Mouse (Mus musculus) MEL (cell line): ENCODE data around the gene Asb16. TPM values are rescaled to one million over a fixed set of nuclear protein-coding genes. Genes with fewer than 3 reads are reported as not detected.
A peak's percentile ranks its signal among the peaks of the same experiment; 100 is the strongest.

Experiments used
- DNase-seq: peaks from one replicate; pipeline ENCODE4 v3.0.0; 2011; ENCODE audit warnings: low read depth, low spot score
- H3K27ac ChIP-seq: 2 replicates; pipeline ENCODE4 v1.5.1; 2012; ENCODE audit warnings: low read depth, mild to moderate bottlenecking, control low read depth, low read length, moderate library complexity; ENCODE audit not compliant: control insufficient read depth
- H3K27me3 ChIP-seq, 2 experiments: fragments of 150-350 bp in 1 of 2; sonication (generic) in 1 of 2; 2 replicates each; pipeline ENCODE4 v1.6.1; 2012; ENCODE audit warnings: low read length in 2 of 2, mild to moderate bottlenecking in 2 of 2, improper control_type of control experiment in 1 of 2, moderate library complexity in 1 of 2; ENCODE audit not compliant: insufficient read depth in 2 of 2, control insufficient read depth in 1 of 2
- H3K36me3 ChIP-seq, 2 experiments: 2 replicates each; pipeline ENCODE4 v1.6.1; 2012 to 2014; ENCODE audit warnings: low read length in 2 of 2, improper control_type of control experiment in 1 of 2, inconsistent platforms in 1 of 2, mild to moderate bottlenecking in 1 of 2; ENCODE audit not compliant: insufficient read depth in 2 of 2, control insufficient read depth in 1 of 2
- H3K4me1 ChIP-seq, 2 experiments: fragments of 150-350 bp in 1 of 2; sonication (generic) in 1 of 2; 2 replicates each; pipeline ENCODE4 v1.6.1; 2012; ENCODE audit warnings: low read length in 2 of 2, improper control_type of control experiment in 1 of 2, mild to moderate bottlenecking in 1 of 2; ENCODE audit not compliant: insufficient read depth in 2 of 2, control insufficient read depth in 1 of 2
- H3K4me3 ChIP-seq, 2 experiments: fragments of 150-350 bp in 1 of 2; sonication (generic) in 1 of 2; 2 replicates each; pipeline ENCODE4 v1.5.1; 2012; ENCODE audit warnings: low read depth in 2 of 2, low read length in 2 of 2, mild to moderate bottlenecking in 2 of 2, moderate library complexity in 2 of 2, control low read depth in 1 of 2, improper control_type of control experiment in 1 of 2; ENCODE audit not compliant: control insufficient read depth in 1 of 2, insufficient read depth in 1 of 2
- H3K79me2 ChIP-seq: 2 replicates; pipeline ENCODE4 v1.6.1; 2012; ENCODE audit warnings: mild to moderate bottlenecking, low read length, moderate library complexity; ENCODE audit not compliant: control insufficient read depth, poor library complexity, insufficient read depth
- H3K9ac ChIP-seq: 2 replicates; pipeline ENCODE4 v1.6.1; 2012; ENCODE audit warnings: low read depth, mild to moderate bottlenecking, control low read depth, low read length, moderate library complexity; ENCODE audit not compliant: control insufficient read depth, poor library complexity, severe bottlenecking
- H3K9me3 ChIP-seq: fragments of 150-350 bp; sonication (generic); replicated peaks from 2 replicates; pipeline ENCODE4 v1.6.1; 2012; ENCODE audit warnings: mild to moderate bottlenecking, low read length, improper control_type of control experiment, moderate library complexity; ENCODE audit not compliant: insufficient read depth
- BHLHE40 ChIP-seq: IDR thresholded peaks from 2 replicates; pipeline ENCODE4 v1.6.1; 2012; ENCODE audit warnings: low read depth, mild to moderate bottlenecking, inconsistent platforms, low read length, improper control_type of control experiment, borderline replicate concordance
- CTCF ChIP-seq, 3 experiments: IDR thresholded peaks in 2 of 3; conservative IDR thresholded peaks in 1 of 3; 2 replicates each; pipeline ENCODE4 v1.5.1; 2011 to 2012; ENCODE audit warnings: low read length in 3 of 3, low read depth in 2 of 3, mild to moderate bottlenecking in 2 of 3, improper control_type of control experiment in 1 of 3, inconsistent platforms in 1 of 3, mixed read lengths in 1 of 3, moderate library complexity in 1 of 3; ENCODE audit not compliant: control insufficient read depth in 1 of 3, insufficient read depth in 1 of 3, poor library complexity in 1 of 3, severe bottlenecking in 1 of 3
- ELF1 ChIP-seq: IDR thresholded peaks from 2 replicates; pipeline ENCODE4 v1.6.1; 2014; ENCODE audit warnings: low read depth, mild to moderate bottlenecking, inconsistent platforms, low read length, improper control_type of control experiment, moderate library complexity
- ETS1 ChIP-seq: IDR thresholded peaks from 2 replicates; pipeline ENCODE4 v1.6.1; 2012; ENCODE audit warnings: low read depth, mild to moderate bottlenecking, inconsistent platforms, low read length, improper control_type of control experiment, moderate library complexity
- GABPA ChIP-seq: IDR thresholded peaks from 2 replicates; pipeline ENCODE4 v1.6.1; 2012; ENCODE audit warnings: low read depth, mild to moderate bottlenecking, inconsistent platforms, low read length, improper control_type of control experiment, moderate library complexity
- GATA1 ChIP-seq: IDR thresholded peaks from 2 replicates; pipeline ENCODE4 v1.6.1; 2011; ENCODE audit warnings: low read depth, low read length, improper control_type of control experiment
- HCFC1 ChIP-seq: IDR thresholded peaks from 2 replicates; pipeline ENCODE4 v1.6.1; 2012; ENCODE audit warnings: low read depth, mild to moderate bottlenecking, inconsistent platforms, low read length, improper control_type of control experiment, moderate library complexity
- JUND ChIP-seq: IDR thresholded peaks from 2 replicates; pipeline ENCODE4 v1.6.1; 2011; ENCODE audit warnings: low read depth, mild to moderate bottlenecking, improper control_type of control experiment, low read length
- MAFK ChIP-seq: IDR thresholded peaks from 2 replicates; pipeline ENCODE4 v1.6.1; 2011; ENCODE audit warnings: low read depth, mild to moderate bottlenecking, low read length, improper control_type of control experiment, borderline replicate concordance
- MAX ChIP-seq: IDR thresholded peaks from 2 replicates; pipeline ENCODE4 v1.6.1; 2011; ENCODE audit warnings: low read length, improper control_type of control experiment
- MAZ ChIP-seq: IDR thresholded peaks from 2 replicates; pipeline ENCODE4 v1.6.1; 2012; ENCODE audit warnings: low read depth, mild to moderate bottlenecking, inconsistent platforms, low read length, improper control_type of control experiment
- NELFE ChIP-seq: IDR thresholded peaks from 2 replicates; pipeline ENCODE4 v1.6.1; 2011; ENCODE audit warnings: low read depth, low read length, improper control_type of control experiment
- NRF1 ChIP-seq: IDR thresholded peaks from 2 replicates; pipeline ENCODE4 v1.6.1; 2014; ENCODE audit warnings: low read depth, mild to moderate bottlenecking, inconsistent platforms, low read length, improper control_type of control experiment, moderate library complexity; ENCODE audit not compliant: poor library complexity, insufficient read depth, severe bottlenecking
- POLR2A ChIP-seq, 2 experiments: IDR thresholded peaks; 2 replicates each; pipeline ENCODE4 v1.6.1; 2011 to 2012; ENCODE audit warnings: low read length in 2 of 2, mild to moderate bottlenecking in 2 of 2, control low read depth in 1 of 2, improper control_type of control experiment in 1 of 2, low read depth in 1 of 2, moderate library complexity in 1 of 2; ENCODE audit not compliant: control insufficient read depth in 1 of 2, insufficient read depth in 1 of 2, poor library complexity in 1 of 2
- POLR2AphosphoS5 ChIP-seq: IDR thresholded peaks from 2 replicates; pipeline ENCODE4 v1.6.1; 2012; ENCODE audit warnings: low read depth, borderline replicate concordance, mild to moderate bottlenecking, inconsistent platforms, low read length, moderate library complexity, mixed read lengths
- RAD21 ChIP-seq: IDR thresholded peaks from 2 replicates; pipeline ENCODE4 v1.6.1; 2011; ENCODE audit warnings: mild to moderate bottlenecking, low read depth, low read length, improper control_type of control experiment
- RCOR1 ChIP-seq: IDR thresholded peaks from 2 replicates; pipeline ENCODE4 v1.6.1; 2012; ENCODE audit warnings: low read depth, mild to moderate bottlenecking, inconsistent platforms, low read length, improper control_type of control experiment
- SIN3A ChIP-seq: IDR thresholded peaks from 2 replicates; pipeline ENCODE4 v1.6.1; 2012; ENCODE audit warnings: low read length, improper control_type of control experiment, inconsistent platforms
- SMC3 ChIP-seq: IDR thresholded peaks from 2 replicates; pipeline ENCODE4 v1.6.1; 2011; ENCODE audit warnings: low read depth, low read length, improper control_type of control experiment
- TAL1 ChIP-seq: IDR thresholded peaks from 2 replicates; pipeline ENCODE4 v1.6.1; 2012; ENCODE audit warnings: mild to moderate bottlenecking, inconsistent platforms, low read length, moderate library complexity, mixed read lengths
- TBP ChIP-seq: IDR thresholded peaks from 2 replicates; pipeline ENCODE4 v1.8.0; 2011; ENCODE audit warnings: low read depth, low read length, improper control_type of control experiment
- TCF12 ChIP-seq: IDR thresholded peaks from 2 replicates; pipeline ENCODE4 v1.6.1; 2014; ENCODE audit warnings: low read depth, mild to moderate bottlenecking, inconsistent platforms, low read length, improper control_type of control experiment, moderate library complexity
- USF1 ChIP-seq: IDR thresholded peaks from 2 replicates; pipeline ENCODE4 v1.6.1; 2014; ENCODE audit warnings: low read depth, mild to moderate bottlenecking, inconsistent platforms, low read length, improper control_type of control experiment, moderate library complexity
- ZC3H11A ChIP-seq: IDR thresholded peaks from 2 replicates; pipeline ENCODE4 v1.6.1; 2012; ENCODE audit warnings: low read depth, mild to moderate bottlenecking, inconsistent platforms, low read length, improper control_type of control experiment
- ZMIZ1 ChIP-seq: IDR thresholded peaks from 2 replicates; pipeline ENCODE4 v1.6.1; 2012; ENCODE audit warnings: low read depth, mild to moderate bottlenecking, inconsistent platforms, low read length, improper control_type of control experiment, moderate library complexity
- ZNF384 ChIP-seq: IDR thresholded peaks from 2 replicates; pipeline ENCODE4 v1.6.1; 2012; ENCODE audit warnings: low read depth, mild to moderate bottlenecking, inconsistent platforms, low read length, improper control_type of control experiment
- polyA plus RNA-seq, 2 experiments: library from polyadenylated mRNA; stranded (reverse) in 1 of 2; unstranded in 1 of 2; fragments of >175 nt in 1 of 2; fragments of >200 nt in 1 of 2; gene quantifications; 2 replicates each; pipeline versions ENCODE4 v1.2.1 to v1.2.4; 2012; ENCODE audit warnings: low replicate concordance in 2 of 2, low read depth in 1 of 2; ENCODE audit not compliant: insufficient read length in 2 of 2, insufficient read depth in 1 of 2, missing spikeins in 1 of 2
- total RNA-seq: library from RNA; depleted of rRNA; stranded (reverse); fragments of 300-350 nt; gene quantifications from 2 replicates; pipeline ENCODE4 v1.2.3, GENCODE M21; 2012

The Asb16 gene
- total and polyA plus RNA-seq, 3 experiments: 4.4 to 8.5 TPM; not detected in 1

DNA sequence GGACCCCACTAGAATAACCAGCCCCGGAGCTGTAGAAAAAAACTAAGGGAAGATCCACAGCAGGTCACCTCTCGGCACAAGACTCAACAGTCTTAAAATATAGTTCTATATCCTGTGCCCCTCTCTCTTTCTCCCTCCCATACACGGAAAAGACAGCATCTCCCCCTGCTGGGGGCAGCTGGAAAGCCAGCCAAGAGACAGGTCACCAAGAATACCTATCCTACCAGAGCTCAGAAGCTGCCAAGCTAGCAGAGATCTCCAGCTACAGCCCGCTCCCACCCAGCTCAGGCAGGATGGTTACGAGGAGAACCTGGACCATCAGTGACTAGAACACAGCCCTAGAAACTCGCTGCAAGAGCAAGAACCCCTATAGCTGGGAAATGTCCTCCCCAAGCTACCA is 45.4 kb upstream of the Asb16 start:
- TF ChIP-seq USF1 (no peak), MAFK (no peak), ZNF384 (no peak), HCFC1 (0 out of 2 replicates have a peak, but pooled peaks have one; percentile 20), SMC3 (peak; percentile 81), MAX (no peak), NRF1 (no peak), GATA1 (no peak), ELF1 (0 out of 2 replicates have a peak, but pooled peaks have one; percentile 6), TAL1 (no peak), NELFE (no peak), ZMIZ1 (no peak), CTCF (IDR thresholded peaks at IDR 0.05 in 2 of 3, conservative IDR thresholded peaks at IDR 0.05 in 1 of 3; ENCODE audit: control insufficient read depth in 1 of 3, insufficient read depth in 1 of 3, low read depth in 2 of 3, low read length in 3 of 3, poor library complexity in 1 of 3, severe bottlenecking in 1 of 3) (peak; percentile 74 to 85 (median 84)), BHLHE40 (no peak), POLR2AphosphoS5 (no peak), RCOR1 (no peak), TBP (no peak), POLR2A (IDR thresholded peaks at IDR 0.05; ENCODE audit: control insufficient read depth in 1 of 2, insufficient read depth in 1 of 2, low read depth in 1 of 2, low read length in 2 of 2, poor library complexity in 1 of 2) (no peak), GABPA (no peak), TCF12 (no peak), MAZ (peak; percentile 87), SIN3A (no peak), JUND (no peak), ETS1 (no peak; the same call in 1 of the 2 replicates), RAD21 (peak; percentile 82), ZC3H11A (peak; percentile 65)
- Histone ChIP-seq H3K9ac (no peak overlapping the region), H3K27me3 (no peaks in the 10 kb centered on the region), H3K36me3 (peaks cover 0 to 34% of the 10 kb centered on the region in 2 experiments; a peak in 2 of 4 replicates), H3K27ac (no peak overlapping the region), H3K79me2 (no peaks in the 10 kb centered on the region), H3K4me1 (peaks cover 27 to 54% of the 10 kb centered on the region in 2 experiments), H3K4me3 (no peak overlapping the region), H3K9me3 (no peaks in the 10 kb centered on the region)
- peak; percentile 83 for DNase-seq
